Mouse (Mus musculus): Measurements from ENCODE around the gene Mphosph9.

Gene Mphosph9

DNA sequence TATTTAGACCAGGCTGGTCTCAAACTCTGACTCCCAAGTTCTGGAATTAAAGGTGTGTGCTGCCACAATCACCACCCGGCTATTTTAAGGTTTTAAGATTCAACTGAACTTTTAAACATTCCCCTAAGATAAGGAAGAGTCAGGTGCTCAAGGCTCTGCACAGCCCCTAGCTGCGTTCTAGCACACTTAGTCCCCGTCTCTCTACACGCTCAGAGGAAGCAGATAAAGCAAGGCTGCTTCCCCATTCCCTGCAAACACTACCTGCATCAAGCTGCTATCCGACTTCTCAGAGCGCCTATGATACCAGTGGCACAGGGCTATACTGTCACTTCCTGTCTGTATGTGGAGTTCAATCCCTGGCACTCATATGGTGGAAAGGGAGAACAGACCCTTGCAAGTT, 60.1 kb downstream of the Mphosph9 start:
- DNase-seq (ENCODE audit: low spot score in 2 of 2), result no peak

- DNase-seq (ENCODE audit: low spot score in 2 of 2), result no peak
Observed at GRCm38 (mm10) chr5:124266821-124267220, 61.0 kb downstream of the Mphosph9 start.

GRCm38 (mm10) chr5:124263246-124263645, 64.5 kb downstream of the Mphosph9 start:
- DNase-seq (ENCODE audit: low spot score in 2 of 2), result no peak

- no peak for DNase-seq (ENCODE audit: low spot score in 2 of 2)
Observed at GRCm38 (mm10) chr5:124262090-124262489, 65.7 kb downstream of the Mphosph9 start.

GRCm38 (mm10) chr5:124259133-124259532, 68.6 kb downstream of the Mphosph9 start:
- no peak for DNase-seq (ENCODE audit: low spot score in 2 of 2)

DNA sequence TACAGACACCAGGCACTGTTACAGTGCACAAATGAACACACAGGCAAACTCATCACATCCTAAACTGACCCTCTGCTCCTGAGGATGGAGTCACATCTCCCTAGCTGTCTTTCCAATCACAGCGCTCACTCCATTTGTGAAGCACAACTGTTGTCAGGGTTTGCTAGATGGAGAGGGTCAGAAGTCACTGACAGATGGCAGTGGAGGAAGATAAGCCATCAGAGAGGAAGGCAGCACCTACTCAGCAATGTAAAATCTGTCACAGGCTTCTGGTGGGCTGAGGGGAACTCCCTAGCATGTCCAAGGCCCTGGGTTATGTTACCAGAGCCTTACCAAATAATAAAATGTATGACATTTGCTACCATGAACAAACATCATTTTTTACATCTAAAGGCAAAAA, 69.7 kb downstream of the Mphosph9 start:
- no peak for DNase-seq (ENCODE audit: low spot score in 2 of 2)

DNA sequence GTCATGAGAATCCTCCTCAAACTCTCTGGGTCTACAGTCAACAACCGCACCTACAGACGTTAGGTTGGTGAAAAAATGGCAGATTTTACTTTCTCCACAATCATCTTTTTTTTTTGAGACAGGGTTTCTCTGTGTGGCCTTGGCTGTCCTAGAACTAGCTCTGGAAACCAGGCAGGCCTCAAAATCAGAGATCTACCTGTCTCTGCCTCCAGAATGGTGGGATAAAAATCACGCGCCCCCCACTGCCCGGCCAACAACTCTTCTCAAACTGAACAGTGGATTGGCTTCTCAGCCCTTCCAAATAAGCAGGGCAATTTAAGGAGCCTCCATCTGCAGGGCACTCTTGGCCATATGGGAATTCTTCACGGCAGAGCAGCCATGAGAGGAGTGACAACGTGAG, 72.6 kb downstream of the Mphosph9 start:
- DNase-seq (ENCODE audit: low spot score in 2 of 2), result no peak

DNA sequence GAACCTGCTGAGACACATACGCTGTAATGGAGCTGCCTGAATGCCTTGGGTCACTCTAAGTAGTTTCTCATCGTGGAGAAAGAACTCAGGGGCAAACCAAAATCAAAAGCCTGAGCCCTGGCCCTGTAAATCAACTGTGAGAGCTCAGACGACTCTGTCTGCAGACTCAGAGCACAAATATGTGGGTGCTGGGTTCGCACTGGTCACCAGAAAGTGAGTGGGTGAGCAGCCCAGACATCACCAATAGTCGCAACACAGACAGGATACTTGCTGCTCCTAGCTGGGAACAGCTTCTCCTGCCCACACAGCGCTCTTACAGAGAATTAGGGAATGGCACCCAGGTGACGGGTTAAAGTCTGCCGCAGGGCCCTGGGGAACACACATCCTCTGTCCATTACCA, 74.2 kb downstream of the Mphosph9 start:
- no peak for DNase-seq (ENCODE audit: low spot score in 2 of 2)

GRCm38 (mm10) chr5:124252580-124253320, 75.0 kb downstream of the Mphosph9 start:
- DNase-seq (ENCODE audit: low spot score in 2 of 2), result no peak

- DNase-seq (ENCODE audit: low spot score in 2 of 2), result no peak
Observed at GRCm38 (mm10) chr5:124251070-124251469, 76.7 kb downstream of the Mphosph9 start.

GRCm38 (mm10) chr5:124249614-124250591, 77.9 kb downstream of the Mphosph9 start, which contains the start of gene Pitpnm2:
Pitpnm2 (minus strand) TSS chr5:124249760.
- DNase-seq (ENCODE audit: low spot score in 2 of 2), result peak in 1 of 2 experiments; percentile 40

DNA sequence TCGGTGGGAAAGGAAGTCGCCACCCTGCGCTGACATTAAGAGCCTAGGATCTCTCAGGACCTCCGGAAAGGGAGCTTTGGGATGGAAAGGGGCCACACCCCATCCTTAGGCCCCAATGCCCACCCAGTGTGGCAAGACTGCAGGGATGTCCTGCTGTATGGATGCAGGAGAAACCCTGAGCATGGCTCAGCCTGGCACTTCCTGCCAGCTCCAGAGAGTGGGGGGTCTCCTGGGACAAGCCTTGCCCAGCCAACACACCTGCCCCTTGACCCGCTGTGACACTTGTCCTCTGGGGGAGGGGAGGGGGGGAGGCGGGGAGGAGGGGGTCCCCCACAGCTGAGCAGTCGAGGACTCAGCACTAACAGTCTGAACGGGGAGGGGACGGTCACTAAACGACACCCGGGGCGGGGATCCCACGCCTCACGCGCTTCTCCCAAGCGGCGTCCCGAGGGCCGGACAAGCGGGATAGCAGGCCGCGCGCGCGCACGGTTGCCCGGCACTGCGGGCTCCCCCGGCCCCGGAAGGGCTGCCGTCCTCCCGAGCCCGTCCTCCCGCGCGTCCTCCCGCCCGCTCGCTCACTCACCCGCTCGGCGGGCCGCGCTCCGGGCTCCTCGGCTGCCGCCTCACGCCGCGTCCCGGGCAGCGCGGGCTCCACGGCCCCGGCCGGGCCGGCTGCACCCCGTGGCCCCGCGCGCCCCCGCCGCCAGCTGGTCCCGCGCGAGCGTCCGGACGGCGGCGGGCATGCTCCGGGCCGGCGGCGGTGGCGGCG, 78.7 kb downstream of the Mphosph9 start:
- DNase-seq (ENCODE audit: low spot score in 2 of 2), result peak in 1 of 2 experiments; percentile 60

- DNase-seq (ENCODE audit: low spot score in 2 of 2), result no peak
Observed at GRCm38 (mm10) chr5:124247986-124248626, 79.7 kb downstream of the Mphosph9 start.

DNA sequence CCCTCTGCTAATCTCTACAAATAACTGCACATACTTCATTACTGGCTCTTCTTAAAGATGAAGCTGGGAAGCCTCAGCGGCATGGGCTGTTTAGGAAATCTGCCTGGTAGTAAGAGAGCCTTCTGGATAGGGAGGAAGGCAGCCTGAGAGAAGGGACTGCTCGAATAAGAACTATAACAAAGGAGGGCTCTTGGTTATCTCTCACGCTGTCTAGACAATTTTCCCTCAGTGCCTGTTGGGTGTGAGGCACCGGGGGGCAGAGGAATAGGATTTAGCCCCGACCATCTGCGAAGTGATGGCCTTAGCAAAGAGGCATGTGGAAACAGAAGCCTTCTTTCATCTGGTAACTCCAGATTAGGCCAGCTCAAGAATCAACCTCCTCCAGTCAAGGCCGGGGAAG, 80.5 kb downstream of the Mphosph9 start:
- no peak for DNase-seq (ENCODE audit: low spot score in 2 of 2)

GRCm38 (mm10) chr5:124244885-124245284, 82.9 kb downstream of the Mphosph9 start:
- DNase-seq (ENCODE audit: low spot score in 2 of 2), result no peak

- DNase-seq (ENCODE audit: low spot score in 2 of 2), result no peak
Observed at GRCm38 (mm10) chr5:124244449-124244848, 83.3 kb downstream of the Mphosph9 start.

GRCm38 (mm10) chr5:124243236-124243901, 84.4 kb downstream of the Mphosph9 start:
- DNase-seq (ENCODE audit: low spot score in 2 of 2), result no peak

DNA sequence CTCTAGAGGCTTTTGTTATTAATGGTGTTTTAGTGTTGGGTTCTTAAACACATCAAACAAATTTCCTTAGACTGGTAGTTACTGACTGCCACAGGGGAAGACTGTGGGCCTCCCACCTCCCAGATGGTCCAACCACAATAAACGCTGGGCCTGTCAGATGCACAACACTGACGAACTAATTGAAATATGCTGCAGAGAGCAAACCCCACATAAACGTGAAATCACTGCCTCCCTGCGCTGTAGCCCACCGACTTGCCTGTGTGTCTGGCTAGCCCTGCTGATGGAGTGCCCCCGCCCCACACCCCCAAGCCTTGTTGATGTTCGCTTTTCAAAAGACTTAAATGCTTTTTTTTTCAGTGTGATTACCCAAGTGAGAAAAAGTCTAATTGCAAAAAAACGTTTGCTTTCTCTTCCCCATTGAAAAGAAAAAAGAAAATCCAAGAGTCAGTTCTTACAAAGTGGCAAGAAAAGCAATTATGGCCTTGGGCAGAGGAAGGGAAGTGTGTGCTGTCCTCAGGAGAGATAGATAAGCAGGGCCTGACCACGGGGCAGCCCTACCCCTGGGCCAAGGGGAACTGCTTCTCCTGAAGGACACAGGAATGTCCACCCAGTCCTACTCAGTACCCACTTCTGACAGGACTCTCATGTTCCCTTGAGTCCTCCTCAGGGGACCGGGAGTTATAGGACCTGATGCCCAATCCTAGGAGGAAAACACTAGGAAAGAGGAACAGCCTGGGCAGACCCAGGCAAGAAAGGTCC, 85.9 kb downstream of the Mphosph9 start:
- no peak for DNase-seq (ENCODE audit: low spot score in 2 of 2)

DNA sequence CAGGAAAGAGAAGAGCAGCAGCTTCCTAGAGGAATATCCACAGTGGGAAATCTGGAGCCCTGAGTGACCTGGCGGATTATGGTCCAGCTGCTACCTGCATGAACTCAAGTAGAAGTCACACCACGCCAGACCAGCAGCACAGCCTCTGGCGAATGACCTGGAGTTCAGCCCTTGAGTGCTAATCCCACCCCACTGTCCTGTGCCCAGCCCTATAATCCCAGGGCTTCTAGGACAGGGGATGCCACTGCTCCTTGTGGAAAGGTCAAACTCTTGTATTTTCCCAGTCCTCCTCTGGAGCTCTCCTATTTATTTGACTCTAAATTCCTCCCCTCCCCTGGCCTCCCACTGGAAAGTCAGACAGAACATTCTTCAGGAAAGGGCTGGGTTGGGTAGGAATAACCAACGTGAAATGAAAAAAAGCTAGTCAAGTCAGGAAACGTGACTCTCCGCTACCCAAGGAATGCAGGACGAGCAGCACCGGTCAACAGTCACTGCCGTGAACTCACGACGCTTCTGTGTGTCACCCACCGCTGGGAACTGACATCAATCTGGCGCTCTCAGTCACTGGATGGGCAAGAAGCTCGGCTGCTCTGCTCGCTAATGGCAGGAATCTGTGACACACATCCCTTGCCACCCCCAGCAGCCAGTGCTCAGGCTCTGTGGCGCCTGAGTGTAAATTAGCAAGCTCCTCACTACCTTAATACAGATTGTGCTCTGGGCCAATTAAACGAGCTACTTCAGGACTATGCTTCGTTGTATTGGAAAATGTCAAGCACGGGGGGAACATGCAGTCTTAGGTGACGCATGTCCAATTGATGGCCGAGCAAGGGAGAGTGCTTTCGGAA, 86.7 kb downstream of the Mphosph9 start:
- no peak for DNase-seq (ENCODE audit: low spot score in 2 of 2)

Measured in urinary bladder, postnatal 4 days (tissue).